Mouse (Mus musculus) thymus, adult 2 months (tissue): ENCODE data around the gene Chrna9. TPM values are rescaled to one million over a fixed set of nuclear protein-coding genes. Genes with fewer than 3 reads are reported as not detected.
A peak's percentile ranks its signal among the peaks of the same experiment; 100 is the strongest.

ENCODE experiments used
- DNase-seq: peaks from one replicate; pipeline ENCODE4 v3.0.0; 2021
- H3K27ac ChIP-seq: fragments of 200-500 bp; 2 replicates; pipeline ENCODE4 v1.5.1; 2012; ENCODE audit warnings: low read length, control low read depth; ENCODE audit not compliant: control insufficient read depth, insufficient read depth
- H3K27me3 ChIP-seq: fragments of 200-500 bp; 2 replicates; pipeline ENCODE4 v1.6.1; 2012; ENCODE audit warnings: mild to moderate bottlenecking, low read length, moderate library complexity, mixed read lengths; ENCODE audit not compliant: control insufficient read depth, insufficient read depth
- H3K36me3 ChIP-seq: fragments of 200-500 bp; 2 replicates; pipeline ENCODE4 v1.6.1; 2012; ENCODE audit warnings: mild to moderate bottlenecking, low read length, moderate library complexity; ENCODE audit not compliant: control insufficient read depth, insufficient read depth
- H3K4me1 ChIP-seq: fragments of 200-500 bp; replicated peaks from 2 replicates; pipeline ENCODE4 v1.6.1; 2012; ENCODE audit warnings: low read length; ENCODE audit not compliant: control insufficient read depth, insufficient read depth
- H3K4me3 ChIP-seq: fragments of 200-500 bp; 2 replicates; pipeline ENCODE4 v1.5.1; 2012; ENCODE audit warnings: mild to moderate bottlenecking, low read length, control low read depth, moderate library complexity; ENCODE audit not compliant: control insufficient read depth, insufficient read depth
- CTCF ChIP-seq: fragments of 200-500 bp; IDR thresholded peaks from 2 replicates; pipeline ENCODE4 v1.5.1; 2012; ENCODE audit warnings: mild to moderate bottlenecking, control low read depth, low read length, moderate library complexity, borderline replicate concordance; ENCODE audit not compliant: control insufficient read depth, poor library complexity, insufficient read depth; ENCODE audit errors: extremely low read depth
- POLR2A ChIP-seq: fragments of 200-500 bp; IDR thresholded peaks from 2 replicates; pipeline ENCODE4 v1.6.1; 2012; ENCODE audit warnings: mild to moderate bottlenecking, low read length, control low read depth, moderate library complexity; ENCODE audit not compliant: control insufficient read depth, poor library complexity, insufficient read depth; ENCODE audit errors: extremely low read depth
- WGBS: fragments of 180-500 bp; shearing (Covaris S2); methylation state at CpG from one replicate; pipeline ENCODE4 v1.1.7; 2018; 5-methylcytosine and 5-hydroxymethylcytosine counted together
- polyA plus RNA-seq: library from polyadenylated mRNA; depleted of rRNA; stranded (reverse); fragments of >200 nt; gene quantifications from 2 replicates; pipeline ENCODE4 v1.2.3, GENCODE M21; 2012

The Chrna9 gene
- polyA plus RNA-seq, 1 experiment = 251 TPM

- H3K4me1 ChIP-seq = peaks cover 44% of the 10 kb centered on the region
- no peaks in the 10 kb centered on the region for H3K36me3 ChIP-seq
- H3K4me3 ChIP-seq = no peak overlapping the region
- H3K27ac ChIP-seq = peak overlapping the region; percentile 25
- no peak for DNase-seq
- whole genome bisulfite sequencing = 92% methylated on average over 9 of the region's 9 CpGs
- no peak for TF ChIP-seq POLR2A
- TF ChIP-seq CTCF = no peak
- no peaks in the 10 kb centered on the region for H3K27me3 ChIP-seq
Observed at GRCm38 (mm10) chr5:65913126-65913525, 21.6 kb upstream of the Chrna9 start.

- WGBS = 94% methylated on average over 7 of the region's 7 CpGs
- Histone ChIP-seq H3K36me3 (no peaks in the 10 kb centered on the region), H3K27ac (no peak overlapping the region), H3K4me3 (no peak overlapping the region), H3K27me3 (no peaks in the 10 kb centered on the region), H3K4me1 (peaks cover 49% of the 10 kb centered on the region)
- no peak for DNase-seq
- TF ChIP-seq CTCF = no peak
- TF ChIP-seq POLR2A = no peak
Observed at GRCm38 (mm10) chr5:65914342-65914741, 20.4 kb upstream of the Chrna9 start.

DNA sequence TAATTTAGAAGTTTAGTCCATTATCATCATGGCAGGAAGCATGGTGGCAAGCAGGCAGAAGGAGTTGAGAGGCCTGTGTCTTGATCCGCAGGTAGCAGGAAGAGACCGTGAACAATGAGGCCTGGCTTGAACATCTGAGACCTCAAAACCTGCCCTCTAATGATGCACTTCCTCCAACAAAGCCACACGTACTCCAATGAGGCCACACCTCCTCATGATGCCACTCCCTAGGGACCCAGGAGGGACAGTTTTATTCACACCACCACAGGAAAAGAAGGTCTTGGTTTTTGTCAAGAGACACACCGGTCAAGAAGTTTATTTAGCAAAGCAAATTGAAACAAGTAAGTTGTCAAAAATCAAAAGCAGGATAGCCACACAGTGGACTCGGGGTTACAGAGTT, 17.8 kb upstream of the Chrna9 start:
- Histone ChIP-seq H3K27me3 (no peaks in the 10 kb centered on the region), H3K4me1 (peaks cover 47% of the 10 kb centered on the region), H3K4me3 (no peak overlapping the region), H3K36me3 (no peaks in the 10 kb centered on the region), H3K27ac (no peak overlapping the region)
- 84% methylated on average over 5 of the region's 5 CpGs for WGBS
- DNase-seq = no peak
- TF ChIP-seq POLR2A = no peak
- TF ChIP-seq CTCF = no peak

DNA sequence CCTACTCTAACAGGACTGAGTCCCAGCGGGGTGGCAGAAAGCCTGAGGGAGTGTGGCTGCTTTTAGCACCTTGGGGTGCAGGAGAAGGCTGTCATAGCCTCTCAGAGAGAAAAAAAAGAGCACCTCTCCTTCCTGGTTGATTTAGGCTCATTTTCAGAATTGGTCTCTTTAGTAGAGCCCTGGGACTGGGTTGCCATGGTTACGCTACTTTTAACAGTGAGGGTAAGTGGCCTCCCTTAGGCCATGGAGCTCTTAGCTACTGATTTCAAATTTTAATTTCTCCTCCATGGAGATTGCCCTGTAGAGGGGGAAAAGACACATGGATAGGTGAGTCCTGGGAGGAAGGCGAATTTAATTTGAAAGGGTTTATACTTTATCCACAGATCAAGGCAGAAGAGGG, 16.1 kb upstream of the Chrna9 start:
- peaks cover 38% of the 10 kb centered on the region for H3K4me1 ChIP-seq
- 62% methylated on average over 3 of the region's 3 CpGs for WGBS
- DNase-seq = no peak
- TF ChIP-seq POLR2A (no peak), CTCF (no peak)
- no peaks in the 10 kb centered on the region for H3K36me3 ChIP-seq
- no peaks in the 10 kb centered on the region for H3K27me3 ChIP-seq
- H3K27ac ChIP-seq = peak overlapping the region; percentile 82
- H3K4me3 ChIP-seq = no peak overlapping the region

GRCm38 (mm10) chr5:65919326-65919725, 15.4 kb upstream of the Chrna9 start:
- peaks cover 38% of the 10 kb centered on the region for H3K4me1 ChIP-seq
- no peak for DNase-seq
- WGBS = 11% methylated on average over 12 of the region's 12 CpGs
- H3K27me3 ChIP-seq = no peaks in the 10 kb centered on the region
- TF ChIP-seq POLR2A (no peak), CTCF (no peak)
- H3K36me3 ChIP-seq = no peaks in the 10 kb centered on the region
- no peak overlapping the region for H3K4me3 ChIP-seq
- peak overlapping the region; percentile 82 for H3K27ac ChIP-seq

DNA sequence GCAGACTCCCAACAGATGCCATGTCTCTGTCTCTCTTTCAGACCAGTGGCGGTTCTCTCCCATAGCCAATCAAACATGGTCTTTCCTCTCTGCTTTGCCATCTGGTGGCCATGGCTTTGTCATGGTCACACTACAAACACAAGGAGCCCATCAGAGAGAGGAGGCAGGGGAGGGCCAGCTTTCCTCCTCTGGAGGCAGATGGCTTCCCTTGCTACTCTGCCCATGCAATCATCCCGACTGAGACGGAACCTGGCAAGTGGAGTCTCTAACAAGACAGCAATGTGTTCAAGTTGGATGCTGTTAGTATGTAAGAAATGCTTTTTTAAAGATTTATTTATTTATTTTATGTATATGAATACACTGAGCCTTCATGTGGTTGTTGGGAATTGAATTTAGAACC, 14.8 kb upstream of the Chrna9 start:
- WGBS = 92% methylated on average over 3 of the region's 3 CpGs
- Histone ChIP-seq H3K4me1 (peaks cover 40% of the 10 kb centered on the region), H3K27me3 (no peaks in the 10 kb centered on the region), H3K4me3 (no peak overlapping the region), H3K36me3 (no peaks in the 10 kb centered on the region), H3K27ac (peak overlapping the region; percentile 82; the same call in 1 of the 2 replicates)
- DNase-seq = no peak
- TF ChIP-seq CTCF = no peak
- TF ChIP-seq POLR2A = no peak
